Mouse (Mus musculus): ENCODE measurements around the gene Mndal. TPM values are rescaled to one million over a fixed set of nuclear protein-coding genes. Genes with fewer than 3 reads are reported as not detected.
"Not testable (repeated sequence)": the region's sequence is repeated elsewhere in the genome, so short reads cannot be mapped to it uniquely, and the experiment has no call there.

Gene Mndal
- polyA plus RNA-seq (2015; fragmentation: Nextera tagmentation; extraction: Ambion mirVana): 0.62 and 1.7 TPM in 2 replicates

- H3K4me3 ChIP-seq; H3K4me1 ChIP-seq; H3K9me3 ChIP-seq; H3K27ac ChIP-seq; H3K36me3 ChIP-seq; ATAC-seq (ENCODE audit: insufficient number of reproducible peaks, insufficient read depth, low FRiP score, low TSS enrichment, low read depth); H3K9ac ChIP-seq; H3K4me2 ChIP-seq; H3K27me3 ChIP-seq: not testable (repeated sequence)
- 53% methylated on average over 3 of the region's 3 CpGs for WGBS
Measured at GRCm38 (mm10) chr1:173941924-173942779, at the start of gene Mndal, which contains the start of gene Ifi203. Gene Mndal, minus strand, starts transcription at chr1:173942491. Gene Ifi203, minus strand, starts transcription at chr1:173942672.

GRCm38 (mm10) chr1:173982694-173983305, 40.5 kb upstream of the Mndal start, which contains the start of gene Ifi202b:
Gene Ifi202b, minus strand, starts transcription at chr1:173982744.
- H3K4me1 ChIP-seq; H3K9me3 ChIP-seq; H3K4me3 ChIP-seq; ATAC-seq (ENCODE audit: insufficient number of reproducible peaks, insufficient read depth, low FRiP score, low TSS enrichment, low read depth); H3K36me3 ChIP-seq; H3K9ac ChIP-seq; H3K27me3 ChIP-seq; H3K4me2 ChIP-seq; H3K27ac ChIP-seq: not testable (repeated sequence)
- WGBS: 74% methylated on average over 6 of the region's 6 CpGs

- not testable (repeated sequence) for ATAC-seq (ENCODE audit: insufficient number of reproducible peaks, insufficient read depth, low FRiP score, low TSS enrichment, low read depth); H3K27ac ChIP-seq; H3K9ac ChIP-seq; H3K4me1 ChIP-seq; H3K4me3 ChIP-seq; H3K36me3 ChIP-seq; H3K4me2 ChIP-seq; H3K9me3 ChIP-seq; H3K27me3 ChIP-seq
- 59% methylated on average over 3 of the region's 3 CpGs for WGBS
Measured at GRCm38 (mm10) chr1:173981038-173981437, 38.7 kb upstream of the Mndal start.

- Histone ChIP-seq H3K9ac (no peak overlapping the region), H3K9me3 (no peaks in the 10 kb centered on the region), H3K4me2 (no peak overlapping the region), H3K4me1 (no peaks in the 10 kb centered on the region), H3K27ac (no peak overlapping the region), H3K36me3 (no peaks in the 10 kb centered on the region), H3K27me3 (no peaks in the 10 kb centered on the region), H3K4me3 (no peak overlapping the region)
- no peak for ATAC-seq (ENCODE audit: insufficient number of reproducible peaks, insufficient read depth, low FRiP score, low TSS enrichment, low read depth)
Measured at GRCm38 (mm10) chr1:173977622-173978021, 35.3 kb upstream of the Mndal start.

- Histone ChIP-seq H3K27me3 (no peaks in the 10 kb centered on the region), H3K9ac (no peak overlapping the region), H3K36me3 (no peaks in the 10 kb centered on the region), H3K9me3 (no peaks in the 10 kb centered on the region), H3K27ac (no peak overlapping the region), H3K4me2 (no peak overlapping the region), H3K4me1 (no peaks in the 10 kb centered on the region), H3K4me3 (no peak overlapping the region)
- no peak for ATAC-seq (ENCODE audit: insufficient number of reproducible peaks, insufficient read depth, low FRiP score, low TSS enrichment, low read depth)
Measured at GRCm38 (mm10) chr1:173973111-173973510, 30.8 kb upstream of the Mndal start.

- not testable (repeated sequence) for ATAC-seq (ENCODE audit: insufficient number of reproducible peaks, insufficient read depth, low FRiP score, low TSS enrichment, low read depth); H3K9ac ChIP-seq; H3K27me3 ChIP-seq; H3K4me3 ChIP-seq; H3K4me1 ChIP-seq; H3K9me3 ChIP-seq; H3K36me3 ChIP-seq; H3K4me2 ChIP-seq; H3K27ac ChIP-seq
- 93% methylated on average over 1 of the region's 1 CpGs for WGBS
Measured at GRCm38 (mm10) chr1:173961491-173961890, 19.2 kb upstream of the Mndal start.

GRCm38 (mm10) chr1:173959998-173960397, 17.7 kb upstream of the Mndal start:
- WGBS: 72% methylated on average over 3 of the region's 3 CpGs
- H3K27me3 ChIP-seq; H3K27ac ChIP-seq; H3K36me3 ChIP-seq; H3K9me3 ChIP-seq; H3K4me3 ChIP-seq; H3K4me1 ChIP-seq; ATAC-seq (ENCODE audit: insufficient number of reproducible peaks, insufficient read depth, low FRiP score, low TSS enrichment, low read depth); H3K9ac ChIP-seq; H3K4me2 ChIP-seq: not testable (repeated sequence)

GRCm38 (mm10) chr1:173955839-173956527, 13.7 kb upstream of the Mndal start:
- not testable (repeated sequence) for H3K36me3 ChIP-seq; H3K9me3 ChIP-seq; H3K4me3 ChIP-seq; H3K27me3 ChIP-seq; H3K4me1 ChIP-seq; H3K9ac ChIP-seq; H3K4me2 ChIP-seq; H3K27ac ChIP-seq; ATAC-seq (ENCODE audit: insufficient number of reproducible peaks, insufficient read depth, low FRiP score, low TSS enrichment, low read depth)
- WGBS: 74% methylated on average over 3 of the region's 3 CpGs

GRCm38 (mm10) chr1:173955071-173955796, 12.9 kb upstream of the Mndal start:
- H3K4me3 ChIP-seq: no peak overlapping the region
- H3K9ac ChIP-seq: no peak overlapping the region
- no peaks in the 10 kb centered on the region for H3K4me1 ChIP-seq
- 81% methylated on average over 2 of the region's 2 CpGs for WGBS
- H3K27me3 ChIP-seq: no peaks in the 10 kb centered on the region
- H3K9me3 ChIP-seq: no peaks in the 10 kb centered on the region
- H3K36me3 ChIP-seq: no peaks in the 10 kb centered on the region
- H3K27ac ChIP-seq: no peak overlapping the region
- no peak overlapping the region for H3K4me2 ChIP-seq
- no peak for ATAC-seq (ENCODE audit: insufficient number of reproducible peaks, insufficient read depth, low FRiP score, low TSS enrichment, low read depth)

GRCm38 (mm10) chr1:173953563-173953962, 11.3 kb upstream of the Mndal start:
- no peak overlapping the region for H3K4me3 ChIP-seq
- no peak overlapping the region for H3K4me2 ChIP-seq
- no peak overlapping the region for H3K27ac ChIP-seq
- 74% methylated on average over 1 of the region's 1 CpGs for WGBS
- no peaks in the 10 kb centered on the region for H3K4me1 ChIP-seq
- no peaks in the 10 kb centered on the region for H3K9me3 ChIP-seq
- H3K9ac ChIP-seq: no peak overlapping the region
- no peaks in the 10 kb centered on the region for H3K36me3 ChIP-seq
- no peak for ATAC-seq (ENCODE audit: insufficient number of reproducible peaks, insufficient read depth, low FRiP score, low TSS enrichment, low read depth)
- no peaks in the 10 kb centered on the region for H3K27me3 ChIP-seq

- H3K36me3 ChIP-seq; H3K4me2 ChIP-seq; H3K27me3 ChIP-seq; H3K4me3 ChIP-seq; H3K27ac ChIP-seq; H3K9me3 ChIP-seq; H3K4me1 ChIP-seq; H3K9ac ChIP-seq; ATAC-seq (ENCODE audit: insufficient number of reproducible peaks, insufficient read depth, low FRiP score, low TSS enrichment, low read depth): not testable (repeated sequence)
- 87% methylated on average over 2 of the region's 2 CpGs for WGBS
Measured at GRCm38 (mm10) chr1:173949044-173949443, 6.8 kb upstream of the Mndal start.
